Mouse (Mus musculus): Measurements from ENCODE around the gene Pfpl.
A peak's percentile ranks its signal among the peaks of the same experiment; 100 is the strongest.

The Pfpl gene

DNA sequence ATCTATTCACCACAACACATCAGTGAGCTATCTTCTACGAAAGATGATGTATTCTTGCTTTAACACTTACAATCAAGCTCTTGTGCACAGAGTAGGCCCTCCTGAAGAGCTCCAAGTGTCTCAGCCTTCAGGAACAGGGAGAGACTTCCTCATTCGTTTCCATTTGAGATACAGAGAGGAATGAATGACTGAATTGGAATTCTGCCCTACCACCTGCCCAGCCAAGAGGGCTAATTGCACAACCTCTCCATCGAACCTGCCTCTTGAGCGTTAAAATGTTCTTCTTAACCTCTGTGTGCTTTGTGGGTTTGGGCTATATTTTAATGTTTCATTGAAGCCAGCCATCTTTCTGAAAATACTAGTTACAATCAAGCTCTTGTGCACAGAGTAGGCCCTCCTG lies 37.0 kb downstream of the Pfpl start:
- DNase-seq (ENCODE audit: low read depth, low spot score), result no peak

DNA sequence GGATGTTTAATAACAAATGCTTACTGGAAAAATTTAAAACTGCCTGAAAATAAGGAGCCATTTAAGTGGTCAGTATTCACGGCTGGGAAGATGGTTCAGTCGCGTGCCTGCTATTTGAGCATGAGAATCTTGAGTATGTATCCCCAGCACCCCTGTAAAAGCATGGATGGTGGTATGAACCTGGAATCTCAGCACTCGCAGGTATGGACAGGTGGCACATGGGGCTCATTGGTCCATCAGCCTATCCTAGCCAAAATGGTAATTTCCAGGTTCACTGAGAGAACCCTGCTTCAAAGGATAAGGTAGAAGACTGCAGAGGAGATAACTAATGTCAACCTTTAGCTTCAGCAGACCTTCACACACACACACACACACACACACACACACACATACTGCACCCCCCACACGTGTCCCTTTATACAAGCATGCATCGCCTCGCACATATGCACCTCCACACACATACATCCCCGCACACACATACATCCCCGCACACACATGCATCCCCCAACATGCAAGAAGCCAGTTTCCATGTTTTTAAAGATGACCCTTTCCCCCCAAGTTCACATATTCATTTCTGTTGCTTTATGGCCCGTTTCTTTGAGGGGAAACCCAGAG lies 37.9 kb downstream of the Pfpl start:
- DNase-seq (ENCODE audit: low read depth, low spot score), result no peak

GRCm38 (mm10) chr19:12466204-12466603 lies 38.5 kb downstream of the Pfpl start:
- DNase-seq (ENCODE audit: low read depth, low spot score), result no peak

DNA sequence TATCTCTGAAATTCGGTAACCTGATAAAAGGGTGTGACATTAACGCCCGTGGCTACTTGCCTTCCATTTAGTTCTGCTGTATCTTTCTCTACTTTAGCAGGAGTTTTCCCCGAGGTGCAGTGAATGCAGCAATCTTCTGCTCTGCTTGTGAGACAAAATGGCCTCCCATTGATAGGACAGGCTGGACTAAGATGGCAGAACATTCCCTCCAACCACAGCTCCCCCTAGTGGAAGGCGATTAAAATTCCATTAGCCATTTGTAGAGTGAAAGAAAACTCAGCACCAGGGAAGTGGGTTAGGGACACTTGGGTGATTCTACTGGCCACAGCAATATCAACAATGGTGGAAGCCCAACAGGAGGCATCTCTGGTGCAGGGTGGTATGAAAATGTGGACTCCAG lies 39.7 kb downstream of the Pfpl start:
- DNase-seq (ENCODE audit: low read depth, low spot score), result peak; percentile 53

GRCm38 (mm10) chr19:12471866-12472265 lies 44.2 kb downstream of the Pfpl start:
- DNase-seq (ENCODE audit: low read depth, low spot score), result no peak

DNA sequence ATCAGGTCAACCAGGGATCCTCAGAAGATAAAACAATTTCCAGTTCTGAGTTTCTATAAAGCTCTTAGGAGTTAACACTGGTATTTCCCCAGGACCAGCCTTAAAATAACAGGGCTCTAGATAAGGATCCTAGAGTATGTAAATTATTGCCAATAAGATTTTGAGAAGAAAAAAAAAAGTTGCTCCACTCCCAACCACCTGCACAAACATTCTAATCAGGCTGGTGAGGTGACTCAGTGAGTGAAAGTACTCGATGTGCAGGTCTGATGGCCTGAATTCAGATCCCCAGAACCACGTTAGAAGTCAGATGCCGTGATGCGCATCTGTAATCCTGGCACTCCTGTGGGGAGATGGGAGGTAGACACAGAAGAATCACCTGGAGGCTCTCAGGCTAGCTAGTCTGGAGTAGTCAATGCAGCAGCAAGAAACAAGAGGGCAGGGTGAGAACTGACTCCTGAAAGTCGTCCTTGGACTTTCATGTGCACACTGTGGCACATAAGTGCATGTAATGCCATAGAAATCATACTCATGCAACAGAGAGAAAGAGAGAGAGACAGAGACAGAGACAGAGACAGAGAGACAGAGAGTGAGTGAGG lies 44.8 kb downstream of the Pfpl start:
- DNase-seq (ENCODE audit: low read depth, low spot score), result no peak

- no peak for DNase-seq (ENCODE audit: low read depth, low spot score)
Observed at GRCm38 (mm10) chr19:12473201-12473641, 45.5 kb downstream of the Pfpl start.

- no peak for DNase-seq (ENCODE audit: low read depth, low spot score)
Observed at GRCm38 (mm10) chr19:12473951-12474350, 46.2 kb downstream of the Pfpl start.

GRCm38 (mm10) chr19:12475380-12476250 lies 47.9 kb downstream of the Pfpl start:
- peak; percentile 57 for DNase-seq (ENCODE audit: low read depth, low spot score)

DNA sequence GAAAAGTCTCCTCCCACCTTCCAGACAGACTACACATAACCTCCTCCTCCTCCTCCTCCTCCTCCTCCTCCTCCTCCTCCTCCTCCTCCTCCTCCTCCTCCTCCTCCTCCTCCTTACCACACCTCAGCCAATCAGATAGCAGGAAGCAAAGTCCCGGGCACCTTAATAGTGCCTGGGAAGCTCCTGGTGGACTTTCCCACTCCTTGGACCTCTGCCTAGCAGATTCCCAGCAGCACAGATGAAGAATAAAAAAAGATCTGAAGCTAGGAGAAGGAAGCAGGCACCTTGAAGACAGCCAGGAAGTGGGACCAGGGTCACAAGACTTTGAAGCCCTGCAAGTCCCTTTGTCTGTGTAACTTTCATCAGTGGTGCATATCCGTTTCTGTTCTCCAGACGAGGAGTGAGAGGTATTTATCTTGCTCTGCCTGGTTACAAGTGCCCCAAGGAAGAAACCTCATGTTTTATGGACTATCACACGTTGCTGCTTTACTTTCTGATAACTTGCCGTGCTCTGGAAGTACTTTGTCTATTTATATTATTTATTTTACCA lies 49.1 kb downstream of the Pfpl start:
- DNase-seq (ENCODE audit: low read depth, low spot score), result no peak

- DNase-seq (ENCODE audit: low read depth, low spot score), result no peak
Observed at GRCm38 (mm10) chr19:12478369-12478768, 50.7 kb downstream of the Pfpl start.

Data from retina, postnatal 7 days (tissue).